Mouse (Mus musculus): ENCODE data around the gene Pla2g1b. TPM values are rescaled to one million over a fixed set of nuclear protein-coding genes. Genes with fewer than 3 reads are reported as not detected.
A peak's percentile ranks its signal among the peaks of the same experiment; 100 is the strongest.

Gene Pla2g1b
- polyA plus RNA-seq, 2 experiments: not detected

DNA sequence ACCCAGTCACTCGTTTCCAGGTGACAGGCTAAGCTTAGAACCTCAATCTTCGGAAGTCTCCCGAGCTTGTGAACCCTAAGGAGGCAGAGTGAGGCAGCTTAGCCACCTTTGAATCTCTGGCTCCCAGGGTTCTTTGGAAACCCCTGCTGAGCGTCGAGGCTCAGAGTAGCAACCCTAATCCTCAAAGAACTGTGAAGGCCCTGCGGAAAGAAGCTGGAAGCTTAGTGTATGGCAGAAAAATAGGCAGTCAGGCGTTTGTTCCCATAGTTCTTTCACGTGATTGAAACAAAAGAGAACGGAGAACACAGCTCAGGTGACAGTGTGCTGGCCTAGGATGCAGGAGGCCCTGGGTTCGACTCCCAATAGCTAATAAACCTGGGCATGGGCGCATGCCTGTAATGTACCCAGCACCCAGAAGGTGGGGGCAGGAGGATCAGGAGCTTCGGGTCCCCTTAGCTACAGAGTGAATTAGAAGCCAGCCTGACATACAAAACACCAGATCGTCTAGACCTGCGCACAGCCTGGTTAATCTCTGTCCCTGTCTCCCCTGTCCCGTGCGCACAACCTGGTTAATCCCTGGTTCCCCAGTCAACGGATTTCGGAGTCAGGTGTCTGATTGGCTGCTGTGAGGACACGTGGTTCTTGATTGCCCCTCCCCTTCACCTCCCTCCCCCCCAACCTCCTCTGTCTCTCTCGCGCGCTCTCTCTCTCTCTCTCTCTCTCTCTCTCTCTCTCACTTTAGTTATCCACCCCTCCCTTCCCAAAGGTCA, 9.5 kb downstream of the Pla2g1b start:
- no peak for TF ChIP-seq POLR2A (IDR thresholded peaks at IDR 0.05; ENCODE audit: borderline replicate concordance, extremely low read depth, insufficient read depth, insufficient read length)
- Histone ChIP-seq H3K36me3 (ENCODE audit: control insufficient read depth, insufficient read depth, low read length) (peaks cover 13% of the 10 kb centered on the region; the same call in 1 of the 2 replicates), H3K27ac (replicated peaks; ENCODE audit: low read depth, low read length) (peak overlapping the region; percentile 38; the same call in 1 of the 2 replicates), H3K9me3 (ENCODE audit: control insufficient read depth, low read length) (no peaks in the 10 kb centered on the region), H3K4me1 (ENCODE audit: control insufficient read depth, insufficient read depth, low read length) (peaks cover 11% of the 10 kb centered on the region), H3K4me2 (replicated peaks; ENCODE audit: low read depth, low read length, severe bottlenecking) (peak overlapping the region; percentile 50), H3K4me3 (replicated peaks; ENCODE audit: low read length) (peak overlapping the region; percentile 38), H3K27me3 (ENCODE audit: control insufficient read depth, insufficient read depth, low read length) (no peaks in the 10 kb centered on the region), H3K9ac (ENCODE audit: low read depth, low read length, severe bottlenecking) (peak overlapping the region; percentile 55)
- peak; percentile 68 for DNase-seq (ENCODE audit: low spot score)
- 13% methylated on average over 21 of the region's 22 CpGs for WGBS
- ATAC-seq (ENCODE audit: low FRiP score, low read depth): peak; percentile 85

DNA sequence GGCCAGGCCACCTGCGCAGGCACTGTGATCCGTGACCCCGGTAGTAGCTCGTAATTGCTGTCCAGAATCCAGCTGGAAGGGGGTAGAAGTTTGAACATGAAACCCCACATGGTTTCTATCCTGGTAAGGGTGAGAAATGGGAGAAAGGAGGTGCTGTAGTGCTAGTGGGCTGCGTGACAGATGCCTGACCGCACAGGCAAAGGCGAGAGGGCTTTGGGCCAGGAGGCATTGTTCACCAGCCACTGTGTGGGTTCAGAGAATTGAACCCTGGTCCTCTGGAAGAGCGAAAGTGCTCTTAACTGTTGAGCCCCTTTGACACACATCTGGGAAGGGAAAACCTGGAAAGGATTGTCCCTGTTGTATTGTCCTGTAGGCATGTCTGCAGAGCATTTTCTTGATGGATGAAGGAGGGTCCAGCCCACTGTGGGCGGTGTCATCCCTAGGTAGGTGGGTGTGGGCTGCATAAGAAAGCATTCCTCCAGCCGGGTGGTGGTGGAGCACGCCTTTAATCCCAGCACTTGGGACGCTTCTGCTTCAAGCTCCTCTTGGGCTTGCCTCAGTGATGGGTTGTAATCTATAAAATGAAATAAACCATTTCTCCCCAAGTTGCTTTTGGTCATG, 10.2 kb downstream of the Pla2g1b start:
- TF ChIP-seq POLR2A (IDR thresholded peaks at IDR 0.05; ENCODE audit: borderline replicate concordance, extremely low read depth, insufficient read depth, insufficient read length): no peak
- H3K27me3 ChIP-seq (ENCODE audit: control insufficient read depth, insufficient read depth, low read length): peaks cover 3% of the 10 kb centered on the region; the same call in 1 of the 2 replicates
- peak overlapping the region; percentile 38 for H3K4me3 ChIP-seq (replicated peaks; ENCODE audit: low read length)
- peak overlapping the region; percentile 55 for H3K9ac ChIP-seq (ENCODE audit: low read depth, low read length, severe bottlenecking)
- DNase-seq (ENCODE audit: low spot score) (no peak), ATAC-seq (ENCODE audit: low FRiP score, low read depth) (0 out of 2 replicates have a peak, but pooled peaks have one; percentile 31)
- WGBS: 37% methylated on average over 12 of the region's 12 CpGs
- H3K9me3 ChIP-seq (ENCODE audit: control insufficient read depth, low read length): no peaks in the 10 kb centered on the region
- H3K4me2 ChIP-seq (replicated peaks; ENCODE audit: low read depth, low read length, severe bottlenecking): peak overlapping the region; percentile 50
- peak overlapping the region; percentile 38; the same call in 1 of the 2 replicates for H3K27ac ChIP-seq (replicated peaks; ENCODE audit: low read depth, low read length)
- H3K4me1 ChIP-seq (ENCODE audit: control insufficient read depth, insufficient read depth, low read length): peaks cover 11% of the 10 kb centered on the region
- peaks cover 13% of the 10 kb centered on the region; the same call in 1 of the 2 replicates for H3K36me3 ChIP-seq (ENCODE audit: control insufficient read depth, insufficient read depth, low read length)

DNA sequence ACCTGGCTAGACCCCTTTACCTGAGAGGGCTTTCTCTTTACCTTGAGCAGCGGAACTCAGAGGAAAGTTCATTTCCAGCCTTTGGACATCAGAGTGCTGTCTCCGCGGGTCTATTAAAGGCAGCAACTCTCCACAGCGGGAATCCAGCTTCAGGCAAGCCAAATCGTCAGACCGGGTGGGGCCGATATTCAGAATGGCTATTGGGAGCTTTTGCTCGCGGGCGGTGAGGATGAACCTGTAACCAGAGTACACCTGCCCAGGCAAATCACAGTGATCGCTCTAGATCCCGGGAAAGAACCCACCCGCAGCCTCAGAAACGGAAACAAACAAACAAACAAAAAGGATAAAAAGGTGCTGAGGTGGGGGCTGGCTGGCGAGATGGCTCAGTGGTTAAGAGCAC, 13.5 kb downstream of the Pla2g1b start:
- Histone ChIP-seq H3K4me3 (replicated peaks; ENCODE audit: low read length) (no peak overlapping the region), H3K4me1 (ENCODE audit: control insufficient read depth, insufficient read depth, low read length) (peaks cover 25% of the 10 kb centered on the region), H3K36me3 (ENCODE audit: control insufficient read depth, insufficient read depth, low read length) (peaks cover 18% of the 10 kb centered on the region), H3K9me3 (ENCODE audit: control insufficient read depth, low read length) (no peaks in the 10 kb centered on the region), H3K27ac (replicated peaks; ENCODE audit: low read depth, low read length) (no peak overlapping the region), H3K9ac (ENCODE audit: low read depth, low read length, severe bottlenecking) (no peak overlapping the region), H3K4me2 (replicated peaks; ENCODE audit: low read depth, low read length, severe bottlenecking) (no peak overlapping the region), H3K27me3 (ENCODE audit: control insufficient read depth, insufficient read depth, low read length) (peaks cover 12% of the 10 kb centered on the region; the same call in 1 of the 2 replicates)
- ATAC-seq (ENCODE audit: low FRiP score, low read depth) (no peak), DNase-seq (ENCODE audit: low spot score) (no peak)
- WGBS: 47% methylated on average over 15 of the region's 15 CpGs
- no peak for TF ChIP-seq POLR2A (IDR thresholded peaks at IDR 0.05; ENCODE audit: borderline replicate concordance, extremely low read depth, insufficient read depth, insufficient read length)

DNA sequence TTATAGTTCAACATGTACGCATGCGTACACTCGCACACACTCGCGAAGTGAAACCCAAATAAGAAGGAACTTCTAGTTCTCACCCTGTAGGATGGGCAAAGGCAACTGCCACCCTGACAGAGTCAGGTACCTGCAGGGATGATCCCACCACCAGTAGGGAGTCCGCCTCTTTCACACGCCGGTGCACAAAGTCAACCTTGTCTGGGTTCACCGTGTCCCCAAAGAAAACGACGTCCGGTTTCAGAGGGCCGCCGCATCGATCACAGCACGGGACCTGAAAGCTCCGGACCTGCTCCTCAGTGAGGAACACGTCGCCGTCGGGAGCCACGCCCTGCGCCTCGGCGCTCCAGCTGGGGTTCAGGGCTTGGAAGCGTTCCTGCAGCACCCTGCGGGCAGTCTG, 14.0 kb downstream of the Pla2g1b start:
- peak overlapping the region; percentile 28; the same call in 1 of the 2 replicates for H3K9ac ChIP-seq (ENCODE audit: low read depth, low read length, severe bottlenecking)
- 32% methylated on average over 22 of the region's 27 CpGs for WGBS

More for the DNA sequence above, 14.0 kb downstream of the Pla2g1b start:
- Histone ChIP-seq H3K9me3 (ENCODE audit: control insufficient read depth, low read length) (no peaks in the 10 kb centered on the region), H3K4me1 (ENCODE audit: control insufficient read depth, insufficient read depth, low read length) (peaks cover 25% of the 10 kb centered on the region), H3K27ac (replicated peaks; ENCODE audit: low read depth, low read length) (no peak overlapping the region), H3K4me2 (replicated peaks; ENCODE audit: low read depth, low read length, severe bottlenecking) (peak overlapping the region; percentile 37), H3K4me3 (replicated peaks; ENCODE audit: low read length) (peak overlapping the region; percentile 13; the same call in 1 of the 2 replicates), H3K36me3 (ENCODE audit: control insufficient read depth, insufficient read depth, low read length) (peaks cover 18% of the 10 kb centered on the region), H3K27me3 (ENCODE audit: control insufficient read depth, insufficient read depth, low read length) (peaks cover 12% of the 10 kb centered on the region; the same call in 1 of the 2 replicates)
- no peak for ATAC-seq (ENCODE audit: low FRiP score, low read depth)
- no peak for DNase-seq (ENCODE audit: low spot score)
- no peak for TF ChIP-seq POLR2A (IDR thresholded peaks at IDR 0.05; ENCODE audit: borderline replicate concordance, extremely low read depth, insufficient read depth, insufficient read length)
